Mouse (Mus musculus) C2C12 (cell line): Measurements from ENCODE around the gene Gm10799. TPM values are rescaled to one million over a fixed set of nuclear protein-coding genes. Genes with fewer than 3 reads are reported as not detected.
"Not testable (repeated sequence)": the region's sequence is repeated elsewhere in the genome, so short reads cannot be mapped to it uniquely, and the experiment has no call there.

Source experiments
- H3K27me3 ChIP-seq: one replicate; pipeline ENCODE4 v1.6.1; 2011; ENCODE audit not compliant: control insufficient read depth, insufficient read depth, insufficient read length
- H3K36me3 ChIP-seq: one replicate; pipeline ENCODE4 v1.6.1; 2011; ENCODE audit not compliant: control insufficient read depth, insufficient read depth
- H3K4me3 ChIP-seq: one replicate; pipeline ENCODE4 v1.5.1; 2011; ENCODE audit warnings: mild to moderate bottlenecking, control low read depth; ENCODE audit not compliant: poor library complexity, insufficient read depth, severe bottlenecking
- H3K79me2 ChIP-seq: one replicate; pipeline ENCODE4 v1.6.1; 2011; ENCODE audit not compliant: control insufficient read depth, insufficient read depth
- H3K79me3 ChIP-seq: one replicate; pipeline ENCODE4 v1.6.1; 2011; ENCODE audit warnings: low read depth, control low read depth
- H3ac ChIP-seq: one replicate; pipeline ENCODE3; 2011; ENCODE audit warnings: low read depth; ENCODE audit not compliant: control insufficient read depth, insufficient read length
- CEBPB ChIP-seq: IDR thresholded peaks from one replicate; pipeline ENCODE4 v1.6.1; 2011; ENCODE audit warnings: low read depth, mild to moderate bottlenecking, control low read depth, moderate library complexity
- CTCF ChIP-seq: IDR thresholded peaks from one replicate; pipeline ENCODE4 v1.5.1; 2011; ENCODE audit not compliant: control insufficient read depth, insufficient read depth, insufficient read length
- FOSL1 ChIP-seq: IDR thresholded peaks from one replicate; pipeline ENCODE4 v1.8.0; 2011; ENCODE audit warnings: mild to moderate bottlenecking, low read length; ENCODE audit not compliant: poor library complexity, insufficient read depth, severe bottlenecking
- MAX ChIP-seq: IDR thresholded peaks from one replicate; pipeline ENCODE4 v1.6.1; 2011; ENCODE audit warnings: mild to moderate bottlenecking, control low read depth
- MYOD1 ChIP-seq: IDR thresholded peaks from one replicate; pipeline ENCODE4 v1.6.1; 2011; ENCODE audit warnings: low read depth; ENCODE audit not compliant: control insufficient read depth, insufficient read length
- MYOG ChIP-seq: IDR thresholded peaks from one replicate; pipeline ENCODE4 v1.6.1; 2011; ENCODE audit not compliant: control insufficient read depth, insufficient read length; ENCODE audit errors: extremely low read depth
- USF1 ChIP-seq: IDR thresholded peaks from one replicate; pipeline ENCODE4 v1.6.1; 2011; ENCODE audit warnings: low read depth, mild to moderate bottlenecking, control low read depth, moderate library complexity
- long read RNA-seq, 2 experiments: library from polyadenylated mRNA; unstranded; transcript quantifications; one replicate each; pipeline ENCODE4 v2.0.0; 2019 to 2020
- polyA plus RNA-seq: library from polyadenylated mRNA; unstranded; fragments of >200 nt; fragmentation: generic; extraction: Trizol; gene quantifications from one replicate; pipeline ENCODE4 v1.2.1, GENCODE M21; 2012; ENCODE audit warnings: missing spikeins

The Gm10799 gene
- polyA plus RNA-seq: not detected
- long read RNA-seq, experiment 1: 0 reads
- long read RNA-seq, experiment 2: 0 reads

GRCm38 (mm10) chr2:104068450-104068849 is at the start of gene Gm10799:
Gm10799 (minus strand) TSS chr2:104068550.
- H3ac ChIP-seq, H3K4me3 ChIP-seq, H3K27me3 ChIP-seq, H3K79me3 ChIP-seq, H3K79me2 ChIP-seq, H3K36me3 ChIP-seq: not testable (repeated sequence)

GRCm38 (mm10) chr2:104117173-104117572 is 48.8 kb upstream of the Gm10799 start:
- not testable (repeated sequence) for H3K36me3 ChIP-seq, H3K79me3 ChIP-seq, H3K79me2 ChIP-seq, H3K4me3 ChIP-seq, H3ac ChIP-seq, H3K27me3 ChIP-seq

GRCm38 (mm10) chr2:104114898-104115297 is 46.5 kb upstream of the Gm10799 start:
- Histone ChIP-seq H3K79me3 (no peaks in the 10 kb centered on the region), H3K27me3 (no peaks in the 10 kb centered on the region), H3ac (no peak overlapping the region), H3K4me3 (no peak overlapping the region), H3K36me3 (no peaks in the 10 kb centered on the region), H3K79me2 (no peaks in the 10 kb centered on the region)
- no peak for TF ChIP-seq MYOG
- no peak for TF ChIP-seq MAX
- TF ChIP-seq FOSL1: no peak
- no peak for TF ChIP-seq CTCF
- no peak for TF ChIP-seq MYOD1
- no peak for TF ChIP-seq USF1
- no peak for TF ChIP-seq CEBPB

- H3K27me3 ChIP-seq, H3K79me2 ChIP-seq, H3ac ChIP-seq, H3K36me3 ChIP-seq, H3K79me3 ChIP-seq, H3K4me3 ChIP-seq: not testable (repeated sequence)
Measured at GRCm38 (mm10) chr2:104113563-104113962, 45.2 kb upstream of the Gm10799 start.

GRCm38 (mm10) chr2:104111170-104111797 is 42.9 kb upstream of the Gm10799 start:
- H3K36me3 ChIP-seq, H3ac ChIP-seq, H3K4me3 ChIP-seq, H3K79me2 ChIP-seq, H3K27me3 ChIP-seq, H3K79me3 ChIP-seq: not testable (repeated sequence)

GRCm38 (mm10) chr2:104110031-104110430 is 41.7 kb upstream of the Gm10799 start:
- H3K79me2 ChIP-seq: no peaks in the 10 kb centered on the region
- H3K79me3 ChIP-seq: no peaks in the 10 kb centered on the region
- H3K4me3 ChIP-seq: no peak overlapping the region
- no peaks in the 10 kb centered on the region for H3K27me3 ChIP-seq
- no peak for TF ChIP-seq MYOG
- TF ChIP-seq FOSL1: no peak
- TF ChIP-seq CTCF: no peak
- no peak for TF ChIP-seq MYOD1
- no peak for TF ChIP-seq USF1
- TF ChIP-seq CEBPB: no peak
- TF ChIP-seq MAX: no peak
- H3K36me3 ChIP-seq: no peaks in the 10 kb centered on the region
- no peak overlapping the region for H3ac ChIP-seq

GRCm38 (mm10) chr2:104109528-104109927 is 41.2 kb upstream of the Gm10799 start:
- Histone ChIP-seq H3ac (no peak overlapping the region), H3K4me3 (no peak overlapping the region), H3K36me3 (no peaks in the 10 kb centered on the region), H3K79me3 (no peaks in the 10 kb centered on the region), H3K27me3 (no peaks in the 10 kb centered on the region), H3K79me2 (no peaks in the 10 kb centered on the region)
- TF ChIP-seq CTCF (no peak), USF1 (no peak), CEBPB (no peak), MYOG (no peak), MAX (no peak), FOSL1 (no peak), MYOD1 (no peak)

GRCm38 (mm10) chr2:104109021-104109420 is 40.7 kb upstream of the Gm10799 start:
- H3ac ChIP-seq, H3K27me3 ChIP-seq, H3K36me3 ChIP-seq, H3K79me2 ChIP-seq, H3K4me3 ChIP-seq, H3K79me3 ChIP-seq: not testable (repeated sequence)
